Mouse (Mus musculus) testis, adult 2 months (tissue): ENCODE results near the gene Serpina11.

Source experiments
- CTCF ChIP-seq: fragments of 200-500 bp; IDR thresholded peaks from 2 replicates; pipeline ENCODE4 v1.5.1; 2012; ENCODE audit warnings: low read depth, mild to moderate bottlenecking, inconsistent platforms, low read length, moderate library complexity; ENCODE audit not compliant: control insufficient read depth, insufficient read depth, insufficient replicate concordance
- POLR2A ChIP-seq: fragments of 200-500 bp; IDR thresholded peaks from 2 replicates; pipeline ENCODE4 v1.6.1; 2012; ENCODE audit warnings: low read depth, mild to moderate bottlenecking, inconsistent platforms, low read length, moderate library complexity; ENCODE audit not compliant: control insufficient read depth

DNA sequence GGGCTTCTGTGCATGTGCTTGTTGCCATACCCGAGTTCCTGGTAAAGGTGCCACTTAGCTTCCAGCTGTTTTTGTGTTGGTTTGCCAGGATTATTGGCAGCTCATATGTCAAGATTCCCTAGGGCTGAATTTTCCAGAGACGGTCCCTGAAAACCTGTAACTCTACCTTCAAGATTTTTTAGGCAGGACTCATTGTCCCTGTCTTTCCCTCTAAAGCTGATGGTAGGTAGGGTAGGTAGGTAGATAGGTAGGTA lies 316 bp downstream of the Serpina11 start:
- TF ChIP-seq CTCF (no peak), POLR2A (no peak)
